Mouse (Mus musculus): ENCODE results near the gene Nsa2. TPM values are rescaled to one million over a fixed set of nuclear protein-coding genes. Genes with fewer than 3 reads are reported as not detected.

The Nsa2 gene
- total RNA-seq (2021) (10 to 100 TPM; 42.0 to 45.0 TPM), polyA plus RNA-seq (2012; rRNA removed) (14.9 and 27.5 TPM in 2 replicates)
- long read RNA-seq, transcript Nsa2-201 (6 exons, 2,700 nt): major isoform, 10 of 10 reads
- long read RNA-seq, partial matches to known transcripts: 0 of 10 reads
- long read RNA-seq, other reads (novel, unspliced or antisense): 0 of 10 reads

DNA sequence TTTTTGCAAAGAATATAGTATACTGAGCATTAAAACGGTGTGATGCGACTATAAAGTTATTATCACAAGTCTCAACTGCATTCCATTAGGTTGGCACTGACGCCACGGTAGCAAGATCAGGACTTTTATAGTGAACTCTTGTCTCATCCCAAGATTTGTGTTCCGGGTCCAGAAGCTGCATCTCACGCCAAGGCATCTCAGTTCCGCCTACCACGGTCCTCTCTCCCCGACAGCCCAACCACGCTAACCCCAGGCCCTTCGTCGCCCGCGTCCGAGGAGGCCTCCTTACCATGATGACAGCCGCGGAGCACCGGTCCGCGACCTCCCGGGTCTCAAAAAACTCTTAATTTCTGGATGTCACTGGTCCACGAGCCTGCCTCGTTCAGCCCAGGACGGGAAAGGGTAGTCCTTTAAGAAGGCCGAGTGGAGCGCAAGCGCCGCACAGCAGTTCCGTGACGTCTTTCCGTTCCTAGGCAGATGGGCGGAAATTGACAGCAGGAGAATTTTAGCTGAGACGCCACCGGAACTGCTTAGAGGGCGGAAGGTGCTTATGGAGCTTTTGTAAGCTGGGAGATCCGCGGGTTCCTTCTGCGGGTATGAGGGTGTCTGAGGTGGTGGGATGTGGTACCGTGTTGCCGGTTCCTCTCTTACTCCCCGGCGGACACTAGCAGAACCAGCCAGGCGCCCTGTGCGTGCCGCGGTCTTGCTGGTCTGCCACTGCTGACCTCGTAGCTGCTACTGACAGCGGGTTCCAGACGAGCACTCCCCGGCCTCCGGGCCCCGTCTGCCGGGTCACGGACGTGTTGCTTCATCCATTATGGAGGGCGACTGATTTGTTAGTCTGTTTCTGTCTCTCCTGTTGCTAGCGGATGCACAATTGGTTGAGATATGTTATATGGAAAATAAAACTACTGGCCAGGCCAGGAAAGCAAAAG lies at the start of gene Nsa2, which contains the start of gene Gfm2:
Gene Nsa2, minus strand, starts transcription at position 472 of the 935 bp plus-strand sequence.
Gene Gfm2, plus strand, starts transcription at position 472 of the 935 bp plus-strand sequence.
- peak; percentile 92 for TF ChIP-seq POLR2A (IDR thresholded peaks at IDR 0.05; ENCODE audit: insufficient read depth, low read depth, low read length)
- peak; percentile 93 for TF ChIP-seq EP300 (IDR thresholded peaks at IDR 0.05; ENCODE audit: insufficient read depth, low read depth, low read length)
- no peak for TF ChIP-seq CTCF (IDR thresholded peaks at IDR 0.05)
- under 1% methylated on average over 57 of the region's 57 CpGs for WGBS
- peaks cover 3% of the 10 kb centered on the region for H3K36me3 ChIP-seq (ENCODE audit: control insufficient read depth, insufficient read depth, low read length)
- H3K9ac ChIP-seq (ENCODE audit: low read depth, low read length): peak within 1 kb of the TSS; percentile 93
- H3K4me3 ChIP-seq: peak within 1 kb of the TSS; percentile 95
- H3K79me2 ChIP-seq (replicated peaks; ENCODE audit: control insufficient read depth, insufficient read depth, low read length): peaks cover 1% of the 10 kb centered on the region; the same call in 1 of the 2 replicates
- DNase-seq: peak; percentile 90 to 92
- peaks cover 1% of the 10 kb centered on the region for H3K4me1 ChIP-seq (ENCODE audit: control insufficient read depth, insufficient read depth, low read length)
- intact Hi-C loops (cut with DNase I): loop anchor here (2.0 to 5.0 kb wide), 2 partner anchors 67 to 1125 kb away; partner anchors contain the start of genes Ankra2 and Utp15
- no peaks in the 10 kb centered on the region for H3K27me3 ChIP-seq (ENCODE audit: control insufficient read depth, insufficient read depth, low read length)
- H3K27ac ChIP-seq: peak within 1 kb of the TSS; percentile 96

DNA sequence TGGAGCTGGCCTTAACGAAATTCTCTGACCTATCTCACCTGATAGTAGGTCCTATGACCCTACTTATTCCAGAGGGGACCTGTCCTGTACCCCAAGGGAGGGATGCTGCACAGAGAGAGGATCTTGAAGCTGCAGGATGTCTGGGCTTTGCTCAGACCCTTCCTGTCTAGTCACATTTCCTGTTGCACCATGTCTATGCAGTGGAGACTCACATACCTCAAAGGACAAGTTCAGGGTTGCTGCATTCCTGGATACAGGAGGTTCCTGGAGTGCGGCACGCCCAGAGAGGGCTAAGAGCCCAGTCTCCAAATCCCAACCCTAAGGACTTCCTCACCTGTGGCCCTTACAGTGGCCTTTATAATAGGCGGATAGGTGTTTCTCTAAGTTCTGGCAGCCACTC lies 48.6 kb upstream of the Nsa2 start:
- Histone ChIP-seq H3K27ac (no peak overlapping the region), H3K4me3 (no peak overlapping the region), H3K79me2 (replicated peaks; ENCODE audit: control insufficient read depth, insufficient read depth, low read length) (no peaks in the 10 kb centered on the region), H3K4me1 (ENCODE audit: control insufficient read depth, insufficient read depth, low read length) (no peaks in the 10 kb centered on the region; the same call in 1 of the 2 replicates), H3K27me3 (ENCODE audit: control insufficient read depth, insufficient read depth, low read length) (no peaks in the 10 kb centered on the region), H3K9ac (ENCODE audit: low read depth, low read length) (no peak overlapping the region), H3K36me3 (ENCODE audit: control insufficient read depth, insufficient read depth, low read length) (peaks cover 3% of the 10 kb centered on the region; the same call in 1 of the 2 replicates)
- intact Hi-C loops (cut with DNase I): no loop called here
- TF ChIP-seq EP300 (IDR thresholded peaks at IDR 0.05; ENCODE audit: insufficient read depth, low read depth, low read length) (no peak), POLR2A (IDR thresholded peaks at IDR 0.05; ENCODE audit: insufficient read depth, low read depth, low read length) (no peak), CTCF (IDR thresholded peaks at IDR 0.05) (no peak)
- no peak for DNase-seq
- 65% methylated on average over 4 of the region's 4 CpGs for WGBS

DNA sequence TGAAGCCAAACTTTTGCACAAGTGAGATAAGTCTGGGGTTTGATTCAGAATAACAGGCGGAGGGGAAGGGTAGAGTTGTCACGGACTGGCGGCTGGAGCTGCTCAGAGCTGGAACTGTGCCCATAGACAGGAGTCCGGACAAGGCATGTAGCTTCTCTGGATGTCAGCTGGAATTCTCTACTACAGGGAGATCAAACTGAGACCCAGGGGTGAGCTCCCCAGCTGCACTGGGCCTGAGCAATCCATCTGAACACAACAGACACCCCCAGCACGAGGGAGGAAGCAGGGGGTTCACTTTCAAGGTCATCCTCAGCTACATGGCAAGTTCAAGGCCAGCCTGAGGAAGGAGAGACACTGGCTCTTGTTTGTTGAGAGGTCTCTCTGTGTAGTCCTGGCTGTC lies 46.9 kb upstream of the Nsa2 start:
- H3K36me3 ChIP-seq (ENCODE audit: control insufficient read depth, insufficient read depth, low read length): peaks cover 3% of the 10 kb centered on the region; the same call in 1 of the 2 replicates
- H3K27ac ChIP-seq: no peak overlapping the region
- H3K79me2 ChIP-seq (replicated peaks; ENCODE audit: control insufficient read depth, insufficient read depth, low read length): no peaks in the 10 kb centered on the region
- H3K27me3 ChIP-seq (ENCODE audit: control insufficient read depth, insufficient read depth, low read length): no peaks in the 10 kb centered on the region
- 31% methylated on average over 5 of the region's 5 CpGs for WGBS
- no peak overlapping the region for H3K9ac ChIP-seq (ENCODE audit: low read depth, low read length)
- TF ChIP-seq POLR2A (IDR thresholded peaks at IDR 0.05; ENCODE audit: insufficient read depth, low read depth, low read length): no peak
- no peak for TF ChIP-seq EP300 (IDR thresholded peaks at IDR 0.05; ENCODE audit: insufficient read depth, low read depth, low read length)
- no peak for TF ChIP-seq CTCF (IDR thresholded peaks at IDR 0.05)
- no peak overlapping the region for H3K4me3 ChIP-seq
- no peak for DNase-seq
- intact Hi-C loops (cut with DNase I): no loop called here
- H3K4me1 ChIP-seq (ENCODE audit: control insufficient read depth, insufficient read depth, low read length): no peaks in the 10 kb centered on the region; the same call in 1 of the 2 replicates

DNA sequence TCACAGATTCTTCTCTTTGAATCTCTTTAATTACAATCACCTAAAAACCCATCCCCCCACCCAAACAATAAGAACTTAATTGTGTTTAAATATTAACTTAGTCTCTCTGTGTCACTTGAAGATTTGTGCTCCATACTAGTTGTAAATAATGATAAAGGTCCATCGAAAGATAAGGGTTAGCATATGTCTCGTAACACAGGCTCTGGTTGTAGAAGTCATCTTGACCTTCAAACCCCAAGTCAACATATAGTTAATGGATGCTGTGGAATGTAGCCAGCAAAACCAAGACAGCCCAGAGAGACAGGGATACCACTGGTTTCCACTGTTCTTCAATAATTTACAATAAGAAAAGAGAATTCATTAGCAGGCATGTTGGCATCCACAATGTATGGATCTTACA lies 46.4 kb upstream of the Nsa2 start:
- intact Hi-C loops (cut with DNase I): no loop called here
- no peaks in the 10 kb centered on the region; the same call in 1 of the 2 replicates for H3K4me1 ChIP-seq (ENCODE audit: control insufficient read depth, insufficient read depth, low read length)
- WGBS: 93% methylated on average over 2 of the region's 2 CpGs

DNA sequence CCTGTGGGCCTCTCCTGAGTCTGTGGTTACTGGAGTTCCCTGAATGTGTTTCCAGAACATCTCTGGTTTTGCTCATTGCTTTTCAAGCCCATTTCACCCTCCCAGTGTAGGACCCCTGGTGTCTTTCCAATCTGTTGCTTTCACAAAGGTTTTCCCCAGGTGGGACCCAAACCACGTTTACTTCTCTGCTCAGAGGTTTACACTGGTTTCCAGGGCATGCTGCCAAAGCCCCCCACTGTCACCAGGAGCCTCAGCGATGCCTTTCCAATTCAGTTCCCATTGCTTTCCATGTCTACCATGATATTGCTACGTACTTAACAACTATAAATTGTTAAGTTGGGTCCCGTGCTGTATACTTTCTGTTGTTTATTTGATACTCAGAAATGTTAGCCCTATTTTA lies 45.1 kb upstream of the Nsa2 start:
- Histone ChIP-seq H3K27ac (no peak overlapping the region), H3K9ac (ENCODE audit: low read depth, low read length) (no peak overlapping the region), H3K4me3 (no peak overlapping the region), H3K79me2 (replicated peaks; ENCODE audit: control insufficient read depth, insufficient read depth, low read length) (no peaks in the 10 kb centered on the region), H3K4me1 (ENCODE audit: control insufficient read depth, insufficient read depth, low read length) (no peaks in the 10 kb centered on the region; the same call in 1 of the 2 replicates), H3K36me3 (ENCODE audit: control insufficient read depth, insufficient read depth, low read length) (no peaks in the 10 kb centered on the region), H3K27me3 (ENCODE audit: control insufficient read depth, insufficient read depth, low read length) (no peaks in the 10 kb centered on the region)
- TF ChIP-seq EP300 (IDR thresholded peaks at IDR 0.05; ENCODE audit: insufficient read depth, low read depth, low read length): no peak
- no peak for TF ChIP-seq CTCF (IDR thresholded peaks at IDR 0.05)
- no peak for TF ChIP-seq POLR2A (IDR thresholded peaks at IDR 0.05; ENCODE audit: insufficient read depth, low read depth, low read length)
- intact Hi-C loops (cut with DNase I): no loop called here
- DNase-seq: no peak
- WGBS: 79% methylated on average over 4 of the region's 4 CpGs

More for the DNA sequence above, 46.4 kb upstream of the Nsa2 start:
- Histone ChIP-seq H3K4me3 (no peak overlapping the region), H3K27ac (no peak overlapping the region), H3K9ac (ENCODE audit: low read depth, low read length) (no peak overlapping the region), H3K79me2 (replicated peaks; ENCODE audit: control insufficient read depth, insufficient read depth, low read length) (no peaks in the 10 kb centered on the region), H3K27me3 (ENCODE audit: control insufficient read depth, insufficient read depth, low read length) (no peaks in the 10 kb centered on the region), H3K36me3 (ENCODE audit: control insufficient read depth, insufficient read depth, low read length) (peaks cover 3% of the 10 kb centered on the region; the same call in 1 of the 2 replicates)
- TF ChIP-seq POLR2A (IDR thresholded peaks at IDR 0.05; ENCODE audit: insufficient read depth, low read depth, low read length) (no peak), CTCF (IDR thresholded peaks at IDR 0.05) (no peak), EP300 (IDR thresholded peaks at IDR 0.05; ENCODE audit: insufficient read depth, low read depth, low read length) (no peak)
- no peak for DNase-seq

Measured in heart, adult 2 months (tissue).